Mouse (Mus musculus): Measurements from ENCODE around the gene Map7d1. TPM values are rescaled to one million over a fixed set of nuclear protein-coding genes. Genes with fewer than 3 reads are reported as not detected.

Map7d1 gene
- polyA plus RNA-seq, 1 experiment from 2014 or later = 40.7 TPM

DNA sequence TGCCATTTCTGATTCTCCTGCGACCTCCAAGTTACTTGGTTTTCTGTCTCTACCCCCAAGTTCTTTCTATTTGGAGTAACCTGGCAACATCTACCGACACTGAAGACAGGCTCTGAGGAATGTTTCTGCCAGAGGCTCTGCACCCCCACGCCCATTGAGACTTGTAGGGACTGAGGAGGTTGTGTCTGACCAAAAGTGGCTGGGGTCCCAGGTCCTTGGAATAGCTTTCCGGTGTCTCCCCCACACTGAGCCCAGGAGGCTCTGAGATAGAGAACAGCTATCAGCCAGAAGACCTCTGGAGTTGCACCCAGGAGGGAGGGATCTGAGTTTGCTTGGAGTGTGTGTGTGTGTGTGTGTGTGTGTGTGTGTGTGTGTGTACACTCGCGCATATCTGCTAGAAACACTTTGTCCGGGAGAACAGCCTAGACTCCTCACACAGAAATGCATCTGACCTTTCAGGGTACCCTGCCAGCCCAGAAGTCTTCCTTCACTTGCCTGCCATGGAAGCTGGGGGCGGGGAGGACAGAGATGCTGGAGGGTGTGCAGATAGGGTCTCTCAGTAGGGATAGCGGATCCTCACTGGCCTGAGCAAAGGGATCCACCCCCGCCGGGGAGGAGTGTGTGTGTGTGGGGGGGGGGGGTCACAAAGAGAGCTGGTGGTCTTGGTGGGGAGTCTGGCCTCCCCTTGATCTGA is 31.3 kb upstream of the Map7d1 start:
- no peaks in the 10 kb centered on the region for H3K9me3 ChIP-seq (replicated peaks)
- peaks cover 60% of the 10 kb centered on the region for H3K27me3 ChIP-seq
- H3K4me1 ChIP-seq = peaks cover 35% of the 10 kb centered on the region
- peak overlapping the region; percentile 28; the same call in 1 of the 2 replicates for H3K27ac ChIP-seq
- 26% methylated on average over 11 of the region's 11 CpGs for WGBS
- no peak overlapping the region for H3K9ac ChIP-seq
- H3K4me2 ChIP-seq = peak overlapping the region; percentile 82
- peak overlapping the region; percentile 52 for H3K4me3 ChIP-seq (replicated peaks)
- no peaks in the 10 kb centered on the region for H3K36me3 ChIP-seq
- 0 out of 2 replicates have a peak, but pooled peaks have one; percentile 7 for ATAC-seq (replicated peaks; ENCODE audit: low FRiP score)

DNA sequence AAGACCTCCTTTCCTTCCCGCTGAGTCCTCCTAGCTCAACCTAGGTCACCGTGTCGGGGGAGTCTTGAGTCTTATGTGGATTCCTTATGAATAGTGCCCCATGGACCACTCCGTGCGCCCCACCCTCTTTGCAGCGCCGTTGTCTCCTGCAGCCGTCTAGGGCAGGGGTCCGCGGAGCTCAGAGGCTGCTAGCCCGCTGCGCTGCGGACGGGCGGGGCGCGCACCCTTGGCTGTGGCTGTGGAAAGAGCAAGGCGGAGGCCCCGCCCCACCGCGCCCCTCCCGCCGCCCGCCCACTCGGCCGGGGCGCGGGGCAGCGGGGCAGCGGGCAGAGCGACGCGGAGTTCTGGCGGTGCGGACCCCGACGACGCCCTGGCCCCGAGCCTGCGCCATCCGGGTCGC is 30.3 kb upstream of the Map7d1 start, which contains the start of gene Col8a2:
TSS of gene Col8a2 (plus strand) at position 302 of the 400 bp plus-strand sequence.
- Histone ChIP-seq H3K9me3 (replicated peaks) (no peaks in the 10 kb centered on the region), H3K36me3 (no peaks in the 10 kb centered on the region), H3K27ac (peak within 1 kb of the TSS; percentile 68; the same call in 1 of the 2 replicates), H3K9ac (peak within 1 kb of the TSS; percentile 45), H3K4me3 (replicated peaks) (peak within 1 kb of the TSS; percentile 52), H3K4me2 (peak within 1 kb of the TSS; percentile 82), H3K27me3 (peaks cover 60% of the 10 kb centered on the region), H3K4me1 (peaks cover 35% of the 10 kb centered on the region)
- ATAC-seq (replicated peaks; ENCODE audit: low FRiP score) = peak; percentile 79
- 2% methylated on average over 29 of the region's 42 CpGs for WGBS

DNA sequence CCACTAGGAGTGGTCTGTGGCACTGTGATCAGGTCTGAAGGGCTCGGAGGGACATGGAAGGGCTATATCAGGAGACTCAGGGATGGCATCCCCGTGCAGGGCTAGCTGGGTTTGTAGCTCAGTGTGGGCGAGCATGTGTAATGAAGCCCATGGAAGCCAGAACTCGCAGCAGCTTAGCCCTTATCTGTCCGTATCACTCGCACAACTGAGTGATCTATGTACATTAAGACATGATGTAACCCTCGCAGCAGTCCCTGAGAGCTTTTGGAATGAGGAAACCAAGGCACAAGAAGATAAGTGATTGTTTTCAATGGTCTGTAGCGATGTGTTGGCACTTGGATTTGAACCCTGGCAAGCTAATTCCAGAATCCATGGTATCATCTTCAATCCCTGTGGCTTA is 27.4 kb upstream of the Map7d1 start:
- no peak overlapping the region for H3K9ac ChIP-seq
- H3K36me3 ChIP-seq = no peaks in the 10 kb centered on the region
- peaks cover 29% of the 10 kb centered on the region for H3K4me1 ChIP-seq
- H3K4me3 ChIP-seq (replicated peaks) = no peak overlapping the region
- no peak overlapping the region for H3K4me2 ChIP-seq
- H3K27ac ChIP-seq = no peak overlapping the region
- WGBS = 89% methylated on average over 8 of the region's 8 CpGs
- H3K9me3 ChIP-seq (replicated peaks) = no peaks in the 10 kb centered on the region
- ATAC-seq (replicated peaks; ENCODE audit: low FRiP score) = no peak
- H3K27me3 ChIP-seq = peaks cover 47% of the 10 kb centered on the region

DNA sequence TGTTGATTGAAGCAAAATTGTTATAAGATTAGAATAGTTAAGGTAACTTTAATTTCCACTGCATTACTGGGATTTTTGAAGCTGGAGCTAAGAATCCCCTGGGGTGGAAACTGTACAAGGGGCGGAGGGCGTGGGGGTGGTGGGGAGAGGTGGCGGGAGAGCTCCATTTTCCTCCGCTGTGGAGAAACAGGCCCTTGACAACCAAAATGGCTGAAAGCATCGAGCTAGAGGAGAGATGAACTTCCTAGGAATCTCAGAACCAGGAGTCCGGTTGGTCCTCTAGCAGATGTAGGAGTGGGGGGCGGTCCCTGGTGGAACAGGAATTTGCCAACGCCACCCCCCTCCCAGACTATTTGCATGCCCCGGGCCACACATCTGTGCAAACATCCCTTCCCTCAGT is 25.6 kb upstream of the Map7d1 start:
- H3K36me3 ChIP-seq = no peaks in the 10 kb centered on the region
- H3K4me3 ChIP-seq (replicated peaks) = no peak overlapping the region
- no peak overlapping the region for H3K4me2 ChIP-seq
- no peak for ATAC-seq (replicated peaks; ENCODE audit: low FRiP score)
- H3K4me1 ChIP-seq = peaks cover 20% of the 10 kb centered on the region
- H3K9me3 ChIP-seq (replicated peaks) = no peaks in the 10 kb centered on the region
- 74% methylated on average over 9 of the region's 9 CpGs for WGBS
- H3K9ac ChIP-seq = no peak overlapping the region
- H3K27ac ChIP-seq = no peak overlapping the region
- H3K27me3 ChIP-seq = peaks cover 28% of the 10 kb centered on the region

DNA sequence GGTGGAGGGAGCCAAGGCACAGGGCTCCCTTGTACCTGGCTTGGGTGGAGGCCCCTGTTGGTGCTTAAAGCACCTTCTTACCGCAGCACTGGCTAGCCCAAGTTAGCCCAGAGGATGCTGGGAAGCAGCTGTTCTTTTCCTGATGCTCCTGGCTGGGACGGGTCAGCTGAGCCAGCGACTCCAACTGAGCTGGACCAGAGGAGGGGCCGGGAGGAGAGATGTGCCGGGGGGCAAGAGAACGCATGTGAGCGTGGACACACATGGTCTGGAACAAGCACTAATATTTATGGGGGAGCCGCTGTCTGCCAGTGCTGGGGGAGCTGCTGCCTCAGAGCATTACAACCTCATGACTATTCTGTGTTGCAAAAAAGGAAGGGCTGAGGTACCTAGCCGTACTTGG is 22.8 kb upstream of the Map7d1 start:
- ATAC-seq (replicated peaks; ENCODE audit: low FRiP score) = no peak
- Histone ChIP-seq H3K9ac (no peak overlapping the region), H3K36me3 (peaks cover 16% of the 10 kb centered on the region), H3K4me2 (no peak overlapping the region), H3K4me3 (replicated peaks) (no peak overlapping the region), H3K27ac (0 out of 2 replicates have a peak overlapping the region, but pooled peaks have one; percentile 32), H3K4me1 (peaks cover 20% of the 10 kb centered on the region), H3K27me3 (0 out of 2 replicates have a peak, but pooled peaks cover 6% of the 10 kb centered on the region), H3K9me3 (replicated peaks) (no peaks in the 10 kb centered on the region)
- WGBS = 45% methylated on average over 9 of the region's 9 CpGs

DNA sequence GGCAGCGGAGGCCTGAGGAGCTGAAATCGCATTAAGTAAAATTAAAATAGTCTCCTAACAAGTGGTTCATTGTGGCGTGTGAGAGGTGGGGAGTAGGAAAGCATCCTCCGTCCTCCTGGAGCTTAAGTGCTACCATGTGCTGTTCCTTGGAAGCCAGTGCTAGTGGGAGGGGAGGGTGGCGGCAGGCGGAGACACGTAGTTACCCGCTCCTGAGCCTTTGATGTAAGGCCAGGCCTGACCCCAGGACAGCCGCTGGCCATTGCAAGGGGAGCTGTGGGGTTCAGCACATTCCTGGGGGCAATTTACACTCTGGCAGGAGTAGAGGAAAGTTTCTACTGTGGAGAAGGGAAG is 22.4 kb upstream of the Map7d1 start:
- H3K9ac ChIP-seq = no peak overlapping the region; the same call in 1 of the 2 replicates
- peaks cover 20% of the 10 kb centered on the region for H3K36me3 ChIP-seq
- peak overlapping the region; percentile 32; the same call in 1 of the 2 replicates for H3K27ac ChIP-seq
- no peak overlapping the region for H3K4me3 ChIP-seq (replicated peaks)
- 0 out of 2 replicates have a peak overlapping the region, but pooled peaks have one; percentile 36 for H3K4me2 ChIP-seq
- WGBS = 25% methylated on average over 9 of the region's 9 CpGs
- H3K4me1 ChIP-seq = peaks cover 20% of the 10 kb centered on the region
- 0 out of 2 replicates have a peak, but pooled peaks cover 3% of the 10 kb centered on the region for H3K27me3 ChIP-seq
- ATAC-seq (replicated peaks; ENCODE audit: low FRiP score) = no peak
- H3K9me3 ChIP-seq (replicated peaks) = no peaks in the 10 kb centered on the region

DNA sequence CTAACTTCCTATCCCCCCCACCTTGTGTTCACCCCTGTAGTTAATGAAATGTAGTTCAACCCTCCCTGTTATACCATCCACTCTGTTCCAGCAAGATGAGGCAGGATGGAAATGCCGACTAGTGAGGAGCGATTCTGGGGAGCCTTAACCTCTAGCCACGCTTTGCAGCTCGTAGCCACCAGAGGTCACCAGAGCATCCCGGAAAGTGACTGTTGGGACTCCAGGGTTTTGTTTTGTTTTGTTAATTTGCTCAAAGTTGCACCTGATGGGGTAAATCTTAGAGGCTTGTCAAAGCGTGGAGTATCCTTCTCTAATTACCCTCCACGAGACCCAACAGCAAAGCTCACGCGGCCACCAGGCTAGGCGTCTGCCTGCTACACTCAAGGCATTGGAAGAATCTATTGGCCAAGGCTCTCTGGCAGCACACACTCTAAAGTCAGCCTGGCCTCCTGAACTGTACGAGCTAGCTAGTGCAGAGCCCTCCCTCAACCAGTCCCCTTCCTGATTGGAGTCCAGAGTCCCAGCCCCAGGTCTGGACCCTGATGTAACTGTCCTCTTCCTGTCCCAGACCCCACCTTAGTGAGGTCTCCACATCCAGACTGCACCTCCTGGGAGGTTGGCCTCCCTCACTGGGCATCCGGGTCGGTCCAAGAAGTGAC is 21.9 kb upstream of the Map7d1 start:
- Histone ChIP-seq H3K4me2 (peak overlapping the region; percentile 36; the same call in 1 of the 2 replicates), H3K36me3 (peaks cover 25% of the 10 kb centered on the region), H3K27me3 (no peaks in the 10 kb centered on the region), H3K9ac (no peak overlapping the region; the same call in 1 of the 2 replicates), H3K9me3 (replicated peaks) (no peaks in the 10 kb centered on the region), H3K4me3 (replicated peaks) (0 out of 2 replicates have a peak overlapping the region, but pooled peaks have one; percentile 2), H3K4me1 (peaks cover 20% of the 10 kb centered on the region), H3K27ac (peak overlapping the region; percentile 32; the same call in 1 of the 2 replicates)
- WGBS = 9% methylated on average over 13 of the region's 13 CpGs
- ATAC-seq (replicated peaks; ENCODE audit: low FRiP score) = peak; percentile 66

DNA sequence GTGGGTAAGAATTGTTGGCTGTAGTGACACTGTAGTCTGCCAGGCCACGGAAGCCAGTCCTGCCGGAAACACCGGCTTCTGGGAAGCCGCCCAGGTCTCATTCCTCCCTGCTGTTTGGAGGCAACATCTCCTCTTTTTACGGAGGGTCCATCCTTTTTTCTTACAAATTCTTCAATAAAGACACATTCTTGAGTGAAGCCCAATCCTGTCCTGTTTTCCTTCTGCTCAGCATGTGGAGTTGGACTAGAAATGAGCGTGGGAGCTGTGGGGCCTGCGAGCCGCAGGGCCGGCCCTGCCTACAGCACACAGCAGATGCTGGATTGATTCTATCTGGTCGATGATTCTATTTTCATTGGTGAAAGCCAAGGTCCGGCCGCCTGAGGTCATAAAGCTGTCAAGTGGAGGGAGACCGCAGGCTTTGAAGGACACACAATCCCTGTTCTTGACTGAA is 19.6 kb upstream of the Map7d1 start:
- peaks cover 36% of the 10 kb centered on the region for H3K36me3 ChIP-seq
- no peak overlapping the region for H3K9ac ChIP-seq
- H3K27me3 ChIP-seq = no peaks in the 10 kb centered on the region
- peak; percentile 51; the same call in 1 of the 2 replicates for ATAC-seq (replicated peaks; ENCODE audit: low FRiP score)
- 40% methylated on average over 13 of the region's 13 CpGs for WGBS
- H3K27ac ChIP-seq = peak overlapping the region; percentile 46
- no peak overlapping the region for H3K4me3 ChIP-seq (replicated peaks)
- H3K4me1 ChIP-seq = peaks cover 20% of the 10 kb centered on the region
- no peaks in the 10 kb centered on the region for H3K9me3 ChIP-seq (replicated peaks)
- no peak overlapping the region for H3K4me2 ChIP-seq

DNA sequence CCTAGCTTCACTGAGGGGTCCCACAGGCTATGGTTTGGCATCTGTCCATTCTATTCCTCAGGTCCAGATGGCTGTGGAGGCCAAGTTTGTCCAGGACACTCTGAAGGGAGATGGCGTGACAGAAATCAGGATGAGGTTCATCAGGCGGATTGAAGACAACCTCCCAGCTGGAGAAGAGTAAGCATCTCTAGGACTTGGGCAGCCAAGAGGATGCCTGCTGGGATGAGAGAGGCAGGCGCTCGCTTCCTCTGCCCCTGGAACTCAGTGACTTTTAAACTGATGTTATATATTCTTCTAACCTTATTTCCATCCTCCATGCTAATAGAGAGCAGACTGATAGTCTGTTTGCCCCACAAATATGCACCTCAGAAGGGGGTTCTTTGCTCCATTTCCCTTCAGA is 18.9 kb upstream of the Map7d1 start:
- Histone ChIP-seq H3K9ac (no peak overlapping the region), H3K9me3 (replicated peaks) (no peaks in the 10 kb centered on the region), H3K27ac (peak overlapping the region; percentile 46; the same call in 1 of the 2 replicates), H3K4me3 (replicated peaks) (no peak overlapping the region), H3K4me1 (peaks cover 20% of the 10 kb centered on the region), H3K36me3 (peaks cover 36% of the 10 kb centered on the region), H3K27me3 (no peaks in the 10 kb centered on the region), H3K4me2 (no peak overlapping the region)
- ATAC-seq (replicated peaks; ENCODE audit: low FRiP score) = no peak
- WGBS = 88% methylated on average over 4 of the region's 4 CpGs

DNA sequence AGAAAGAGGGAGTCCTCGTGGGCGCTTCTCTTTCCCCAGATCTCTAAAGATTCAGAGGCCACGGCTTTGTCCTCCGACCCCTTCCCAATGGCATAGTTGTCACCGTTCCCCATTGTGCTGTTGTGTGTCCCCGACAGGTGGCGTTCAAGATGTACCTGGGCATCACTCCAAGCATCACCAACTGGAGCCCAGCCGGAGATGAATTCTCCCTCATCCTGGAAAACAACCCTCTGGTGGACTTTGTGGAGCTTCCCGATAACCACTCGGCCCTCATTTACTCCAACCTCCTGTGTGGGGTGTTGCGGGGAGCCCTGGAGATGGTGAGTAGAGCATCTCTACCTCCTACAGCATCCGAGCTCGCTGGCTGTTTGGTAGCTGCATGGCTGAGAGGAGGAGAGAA is 17.6 kb upstream of the Map7d1 start:
- ATAC-seq (replicated peaks; ENCODE audit: low FRiP score) = no peak
- WGBS = 82% methylated on average over 13 of the region's 13 CpGs

DNA sequence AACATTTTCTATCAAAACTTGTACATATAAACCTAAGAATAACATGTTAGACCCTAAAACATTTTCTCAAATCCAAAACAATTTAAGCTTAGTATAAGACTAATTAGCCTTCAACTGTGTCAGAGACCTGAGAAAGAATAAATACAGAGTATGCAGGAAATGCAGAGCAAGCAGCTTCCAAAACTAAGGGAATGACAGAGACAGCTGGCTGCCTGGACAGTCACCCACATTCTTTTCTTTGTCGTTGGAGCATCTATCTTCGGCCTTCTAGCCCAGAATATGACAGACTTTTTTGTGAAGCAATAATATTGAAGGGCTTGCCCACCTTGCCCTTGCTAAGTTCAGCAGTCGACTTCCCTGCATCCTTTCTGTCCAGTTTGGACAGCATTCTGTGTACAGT is 13.1 kb upstream of the Map7d1 start:
- WGBS = 84% methylated on average over 3 of the region's 3 CpGs
- H3K4me1 ChIP-seq = no peaks in the 10 kb centered on the region
- no peak overlapping the region for H3K4me3 ChIP-seq (replicated peaks)
- peaks cover 24% of the 10 kb centered on the region for H3K36me3 ChIP-seq
- H3K4me2 ChIP-seq = no peak overlapping the region
- H3K27me3 ChIP-seq = no peaks in the 10 kb centered on the region
- H3K27ac ChIP-seq = no peak overlapping the region
- H3K9ac ChIP-seq = no peak overlapping the region
- no peaks in the 10 kb centered on the region for H3K9me3 ChIP-seq (replicated peaks)
- no peak for ATAC-seq (replicated peaks; ENCODE audit: low FRiP score)

More for the DNA sequence above, 17.6 kb upstream of the Map7d1 start:
- no peak overlapping the region for H3K27ac ChIP-seq
- H3K27me3 ChIP-seq = no peaks in the 10 kb centered on the region
- peaks cover 36% of the 10 kb centered on the region for H3K36me3 ChIP-seq
- H3K4me2 ChIP-seq = no peak overlapping the region
- peaks cover 18% of the 10 kb centered on the region for H3K4me1 ChIP-seq
- H3K9ac ChIP-seq = no peak overlapping the region
- no peaks in the 10 kb centered on the region for H3K9me3 ChIP-seq (replicated peaks)
- H3K4me3 ChIP-seq (replicated peaks) = no peak overlapping the region

Data from kidney, embryonic 15.5 days (tissue).